Mouse (Mus musculus): Measurements from ENCODE around the gene Plscr1.

The Plscr1 gene

DNA sequence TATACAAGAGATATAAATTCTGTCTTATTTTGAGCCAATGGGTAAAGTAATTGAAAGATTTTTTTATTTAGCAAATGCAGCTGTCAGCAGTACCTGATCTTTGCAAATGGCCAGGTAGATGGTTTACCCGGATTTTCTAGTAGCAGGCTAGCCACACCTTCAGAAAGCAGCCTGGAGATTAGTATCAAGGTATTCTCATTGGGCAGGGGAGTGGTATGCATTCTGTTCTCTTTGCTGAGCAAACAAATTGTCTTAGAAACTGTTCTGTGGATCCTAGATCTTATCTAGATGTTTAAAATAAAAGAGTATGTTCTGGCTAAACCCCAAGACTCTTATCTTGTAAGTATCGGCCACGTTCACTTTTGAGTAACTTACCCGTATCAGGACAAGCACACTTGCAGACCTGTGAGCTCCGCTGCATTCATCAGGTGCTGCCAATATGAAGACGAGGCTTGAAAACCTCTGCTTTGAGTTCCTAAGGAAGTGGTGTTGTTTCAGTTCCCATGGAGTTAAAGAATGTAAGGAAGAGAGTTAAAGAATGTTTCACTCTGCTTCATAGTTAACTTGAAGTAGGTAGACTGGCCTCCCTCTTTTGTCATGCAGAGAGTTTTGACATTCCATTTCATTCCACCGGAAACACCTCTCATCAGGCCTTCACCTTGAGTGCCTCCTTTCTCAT is 11.1 kb downstream of the Plscr1 start:
- no peak for DNase-seq (ENCODE audit: low spot score)

DNA sequence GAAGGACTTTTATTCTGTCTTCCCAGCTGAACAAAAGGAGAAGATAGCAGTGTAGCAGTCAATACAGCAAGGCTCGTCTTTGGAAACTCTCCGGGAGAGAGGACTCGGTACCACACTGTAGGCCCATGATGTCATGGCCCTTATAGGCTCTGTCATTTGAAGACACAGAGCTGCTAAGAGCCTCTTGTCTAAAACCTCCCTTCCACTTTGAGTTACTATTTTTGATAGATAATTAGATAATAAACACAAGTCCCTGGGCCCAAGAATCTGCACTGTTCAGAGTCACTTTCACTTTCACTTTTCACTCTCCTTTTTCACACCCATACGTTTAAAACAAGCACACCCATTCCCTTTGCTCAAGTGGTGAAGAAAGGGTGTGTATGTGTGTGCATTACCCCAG is 16.2 kb downstream of the Plscr1 start:
- DNase-seq (ENCODE audit: low spot score): peak; percentile 46

DNA sequence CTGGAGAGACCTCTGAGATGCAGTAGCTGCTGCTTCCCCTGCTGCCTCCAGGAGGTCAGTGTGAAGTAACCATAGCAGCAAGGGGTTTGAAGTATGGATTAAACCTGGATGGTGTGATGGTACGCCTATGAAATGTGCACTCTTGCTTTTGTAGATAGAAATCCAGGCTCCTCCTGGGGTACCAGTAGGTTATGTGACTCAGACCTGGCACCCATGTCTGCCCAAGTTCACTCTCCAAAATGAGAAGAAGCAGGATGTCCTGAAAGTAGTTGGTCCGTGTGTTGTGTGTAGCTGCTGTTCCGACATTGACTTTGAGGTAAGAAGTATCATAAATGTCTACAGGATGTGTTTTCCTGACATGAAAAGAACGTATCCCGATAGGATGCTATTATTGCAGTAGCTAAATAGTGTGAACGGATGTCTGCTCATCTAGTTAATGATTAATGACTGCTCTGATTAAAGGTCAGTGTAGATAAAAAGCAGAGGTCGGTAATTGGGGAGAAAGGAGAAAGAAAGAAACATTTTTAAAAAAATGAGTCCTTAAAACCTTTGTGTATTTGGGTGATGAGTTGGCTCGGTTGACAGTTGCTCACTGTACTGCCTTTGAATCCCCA is 17.1 kb downstream of the Plscr1 start:
- DNase-seq (ENCODE audit: low spot score): peak; percentile 27

DNA sequence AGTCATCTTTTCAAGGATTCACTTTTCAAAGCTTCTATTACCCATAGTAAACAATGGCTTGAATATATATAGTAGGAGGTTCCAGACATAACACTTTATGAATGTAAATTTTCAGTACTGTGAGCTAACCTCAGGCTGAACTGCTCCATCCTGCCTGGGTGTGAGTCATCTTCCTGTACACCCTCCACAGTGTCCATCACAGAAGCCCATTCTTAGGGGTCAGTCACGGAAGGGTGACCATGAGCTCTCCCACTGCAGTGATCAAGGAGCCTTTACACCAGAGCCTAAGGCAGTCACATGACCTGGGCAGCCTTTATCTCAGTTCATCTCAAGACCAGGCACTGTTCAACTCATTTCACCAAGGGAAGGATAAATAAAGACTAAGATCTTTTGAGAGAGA is 18.2 kb downstream of the Plscr1 start:
- no peak for DNase-seq (ENCODE audit: low spot score)

DNA sequence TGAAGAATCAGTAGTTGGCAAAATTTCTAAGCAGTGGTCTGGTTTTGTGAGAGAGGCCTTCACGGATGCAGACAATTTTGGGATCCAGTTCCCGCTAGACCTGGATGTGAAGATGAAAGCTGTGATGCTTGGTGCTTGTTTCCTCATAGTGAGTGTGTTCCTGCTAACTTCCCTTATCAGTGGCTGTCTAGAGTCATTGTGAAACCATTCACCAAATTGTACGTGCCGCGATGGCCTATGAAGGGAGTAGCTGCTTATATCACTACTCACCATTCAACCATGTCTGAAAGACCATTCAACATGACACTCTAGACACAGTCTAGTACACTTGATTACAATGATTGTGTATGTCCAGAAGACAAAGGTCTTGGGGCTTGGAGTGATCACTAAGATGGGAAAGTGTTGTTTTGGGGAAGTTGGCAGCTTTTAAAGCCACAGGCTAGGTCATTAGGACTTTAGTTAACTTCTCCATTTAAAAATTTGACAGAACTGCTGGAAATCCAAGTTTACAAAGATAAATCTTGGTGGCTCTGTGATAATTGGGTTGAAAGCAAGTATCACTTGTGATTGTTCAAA is 20.4 kb downstream of the Plscr1 start:
- DNase-seq (ENCODE audit: low spot score): no peak

DNA sequence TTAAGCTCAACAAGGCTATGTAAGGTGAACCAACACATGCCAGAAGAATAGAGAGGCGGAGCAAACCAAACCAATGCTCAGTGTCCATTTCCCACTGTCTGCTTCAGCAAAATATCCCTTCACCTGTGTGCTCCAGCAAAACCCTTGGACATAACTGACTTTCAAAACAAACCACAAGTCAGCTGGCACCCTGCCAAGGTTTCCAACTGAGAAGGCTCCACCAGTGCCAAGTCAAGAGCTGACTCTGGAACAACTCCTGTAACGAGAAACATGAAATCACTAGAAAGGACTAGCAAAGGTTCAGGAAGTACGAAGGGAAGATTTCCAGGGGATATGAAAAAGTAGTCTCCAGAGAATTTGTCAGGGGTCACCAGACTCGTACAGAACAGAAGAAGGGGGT is 21.4 kb downstream of the Plscr1 start:
- DNase-seq (ENCODE audit: low spot score): peak; percentile 39

DNA sequence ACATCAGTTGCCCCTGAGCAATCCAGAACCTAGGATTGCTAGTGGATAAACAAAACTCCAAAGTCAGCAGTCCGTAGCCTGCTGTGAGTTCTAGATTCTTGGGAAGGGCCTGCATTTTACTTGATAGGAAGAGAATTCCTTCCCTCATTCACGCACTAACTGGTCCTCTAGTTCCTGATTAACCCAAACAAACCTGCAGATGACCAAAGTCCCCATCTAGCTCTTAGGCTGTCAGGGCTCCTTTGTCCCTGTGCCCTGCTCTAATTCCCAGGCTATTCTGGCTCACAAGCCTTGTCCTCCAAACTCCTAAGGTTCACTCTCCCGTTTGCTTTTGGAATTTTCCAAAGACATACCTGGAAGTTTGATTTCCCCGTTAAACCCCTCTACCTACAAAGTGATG is 23.1 kb downstream of the Plscr1 start:
- DNase-seq (ENCODE audit: low spot score): no peak

DNA sequence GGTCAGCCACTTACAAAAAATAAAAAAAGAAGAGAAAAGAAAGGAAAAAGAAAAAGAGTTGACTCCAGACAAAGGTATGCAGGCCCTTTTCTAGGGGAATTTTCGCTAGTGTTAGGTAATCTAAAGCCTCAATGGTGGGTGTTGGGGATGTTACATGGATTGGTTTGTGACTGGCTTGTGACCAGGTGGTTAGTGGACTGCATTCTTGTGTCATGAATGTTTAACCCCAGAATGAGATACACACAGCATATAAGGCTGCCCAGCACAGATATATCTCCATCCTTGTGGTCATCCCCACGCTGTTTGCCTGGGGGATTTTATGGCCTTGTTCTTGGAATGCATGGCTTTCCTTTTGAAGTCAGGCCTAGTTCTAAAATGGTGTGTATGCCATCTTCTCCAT is 23.7 kb downstream of the Plscr1 start:
- DNase-seq (ENCODE audit: low spot score): no peak

DNA sequence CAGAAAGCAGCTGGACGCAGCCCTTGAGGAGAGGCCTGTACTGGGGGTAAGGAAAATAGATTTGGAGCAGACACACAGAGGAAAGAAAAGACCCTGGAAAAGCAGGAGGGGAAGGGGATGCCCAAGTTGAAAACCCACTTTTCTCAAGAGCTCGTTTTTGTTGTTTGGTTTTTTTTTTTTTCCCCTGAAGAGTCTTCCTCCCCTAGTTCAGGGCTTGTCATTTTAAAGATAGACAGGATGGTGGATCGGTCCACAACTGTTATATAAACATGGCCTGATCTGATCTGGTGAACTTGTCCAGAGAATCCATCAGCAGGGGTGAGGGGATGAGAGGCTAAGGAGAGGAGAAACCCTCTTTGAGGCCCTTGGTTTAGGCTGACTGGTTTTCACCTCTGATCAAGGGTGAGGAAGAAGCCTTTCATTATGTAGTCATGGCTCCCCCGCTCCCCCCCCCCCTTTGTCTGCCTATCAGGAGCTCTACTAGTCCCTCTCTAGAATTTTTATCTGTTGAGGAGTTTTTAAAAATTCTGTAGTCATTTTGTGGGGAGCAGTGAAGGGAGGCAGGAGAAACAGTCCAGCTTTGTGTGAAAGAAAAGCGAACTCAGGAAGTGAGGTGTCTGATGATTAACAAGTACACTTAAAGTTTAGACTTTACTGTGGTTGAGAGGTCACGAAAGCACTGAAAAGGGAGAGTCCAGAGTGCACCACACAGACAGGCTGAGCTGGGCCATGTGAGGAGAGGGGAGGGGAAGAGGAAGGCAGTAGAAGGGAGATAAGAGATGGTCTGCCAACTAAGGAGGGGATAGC is 24.6 kb downstream of the Plscr1 start:
- no peak for DNase-seq (ENCODE audit: low spot score)

DNA sequence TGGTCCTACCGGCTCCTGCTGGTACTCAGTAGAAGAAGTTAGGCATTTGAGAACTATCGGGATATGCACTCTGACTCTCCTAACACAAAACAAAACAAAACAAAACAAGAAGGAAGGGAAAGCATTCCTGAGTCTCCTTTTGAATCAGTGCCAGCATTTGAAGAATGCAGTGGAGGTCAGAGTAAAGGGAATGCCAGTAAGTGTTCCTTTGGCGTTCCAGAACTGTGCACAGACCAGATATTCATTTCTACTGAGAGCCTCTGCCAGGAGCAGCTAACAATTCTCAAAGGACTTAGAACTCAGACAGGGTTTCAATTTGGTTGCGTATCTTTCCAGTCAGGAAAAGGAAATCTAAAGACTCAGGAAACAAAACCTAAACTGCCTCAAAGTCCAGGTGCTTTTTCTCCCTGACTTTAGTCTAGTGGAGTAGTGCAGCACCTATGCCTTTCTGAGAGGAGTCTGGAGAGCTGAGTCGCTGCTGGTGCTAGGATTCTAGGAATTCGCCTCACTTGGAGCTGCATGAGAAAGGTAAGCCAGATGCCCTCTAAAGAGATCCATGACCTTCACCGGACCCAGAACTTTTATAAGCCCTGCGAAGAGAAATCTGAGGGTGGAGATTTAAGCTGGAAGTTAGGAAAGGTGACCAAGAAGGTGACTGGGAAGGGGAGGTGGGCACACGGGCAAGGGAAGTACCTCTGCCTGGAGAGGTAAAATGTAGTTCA is 26.1 kb downstream of the Plscr1 start, which contains the start of gene Plscr2:
TSS of gene Plscr2 (plus strand) at position 117 of the 722 bp plus-strand sequence.
- no peak for DNase-seq (ENCODE audit: low spot score)

DNA sequence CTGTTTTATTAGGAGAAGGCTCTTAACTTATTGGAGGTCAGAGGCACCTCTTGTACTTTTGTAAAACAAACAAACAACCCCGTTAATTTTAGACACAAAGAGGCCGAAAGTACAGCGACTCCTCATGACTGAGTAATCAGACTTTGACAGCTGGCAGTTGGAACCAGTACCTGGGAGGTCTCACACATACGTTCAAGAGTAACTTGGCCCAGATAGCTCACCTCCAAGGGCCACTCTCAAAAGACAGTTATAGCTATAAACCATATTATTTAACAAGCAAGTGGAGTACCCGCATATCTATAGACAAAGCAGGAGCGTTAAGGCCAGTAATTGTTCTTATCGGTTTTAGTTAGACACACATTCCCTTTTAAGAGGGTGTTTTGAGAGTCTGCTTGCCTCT is 26.8 kb downstream of the Plscr1 start:
- no peak for DNase-seq (ENCODE audit: low spot score)

DNA sequence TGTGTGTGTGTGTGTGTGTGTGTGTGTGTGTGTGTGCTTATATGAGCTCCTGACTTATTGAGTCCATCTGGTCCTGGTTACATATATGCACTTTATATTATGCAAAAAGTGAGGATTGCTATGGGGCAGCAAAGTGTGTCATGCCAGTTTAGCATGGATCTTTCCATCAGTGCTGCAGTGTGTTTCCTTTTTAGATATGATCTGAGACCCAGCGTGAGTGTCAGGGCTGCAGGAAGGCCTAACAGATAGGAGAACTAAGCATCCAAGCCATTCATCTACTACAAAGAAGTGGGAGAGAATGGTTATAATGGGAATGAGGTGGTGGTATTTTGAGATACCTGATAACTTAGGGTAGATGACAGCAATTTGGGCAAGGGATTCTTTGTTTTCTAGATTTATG is 30.5 kb downstream of the Plscr1 start:
- no peak for DNase-seq (ENCODE audit: low spot score)

DNA sequence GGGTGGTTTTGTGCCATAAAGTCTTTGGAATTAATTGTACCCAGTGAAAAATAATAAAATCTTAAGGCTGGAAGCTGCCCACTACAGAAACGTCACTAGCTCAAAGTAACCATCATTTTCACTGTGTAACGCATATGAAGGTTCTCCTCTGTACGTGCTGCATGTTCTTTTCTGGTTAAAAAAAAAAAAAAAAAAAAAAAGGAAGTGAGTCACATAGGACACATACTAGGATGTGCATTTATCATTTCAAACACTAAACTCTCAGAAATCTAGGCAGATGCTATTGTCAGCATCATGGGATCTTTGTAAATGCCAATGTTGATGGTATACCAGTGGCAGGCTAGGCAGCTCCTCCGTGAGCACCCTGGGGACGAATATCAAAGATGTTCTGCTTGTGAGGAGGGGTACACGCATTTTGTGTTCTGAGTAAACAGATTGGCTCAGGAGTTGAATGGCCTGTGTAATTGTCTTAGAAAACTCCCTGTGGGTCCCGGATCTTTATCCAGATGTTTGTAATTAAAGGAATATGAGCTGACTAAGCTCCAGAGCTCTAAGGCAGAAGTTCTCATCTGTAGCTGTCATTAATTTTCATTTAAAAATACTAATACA is 33.1 kb downstream of the Plscr1 start:
- DNase-seq (ENCODE audit: low spot score): peak; percentile 38

DNA sequence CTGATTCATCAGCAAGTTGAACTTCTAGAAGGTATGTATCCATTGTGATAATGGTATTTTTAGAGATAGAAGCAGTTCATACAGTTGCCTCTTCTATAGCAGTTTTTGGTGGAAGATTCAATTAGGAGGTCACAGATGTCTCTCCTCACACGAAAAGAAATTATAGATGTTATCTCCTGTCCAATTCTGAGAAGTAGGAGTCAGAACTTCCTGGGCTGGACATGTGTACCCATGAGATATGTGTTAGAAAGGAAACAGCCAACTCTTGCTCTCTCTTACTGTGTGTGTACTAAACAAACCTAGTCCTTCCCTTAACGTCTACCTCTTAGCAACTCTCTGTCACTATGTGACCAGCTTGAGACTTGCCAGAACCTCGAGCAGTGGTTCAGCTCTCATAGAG is 40.1 kb downstream of the Plscr1 start:
- peak; percentile 21 for DNase-seq (ENCODE audit: low spot score)

DNA sequence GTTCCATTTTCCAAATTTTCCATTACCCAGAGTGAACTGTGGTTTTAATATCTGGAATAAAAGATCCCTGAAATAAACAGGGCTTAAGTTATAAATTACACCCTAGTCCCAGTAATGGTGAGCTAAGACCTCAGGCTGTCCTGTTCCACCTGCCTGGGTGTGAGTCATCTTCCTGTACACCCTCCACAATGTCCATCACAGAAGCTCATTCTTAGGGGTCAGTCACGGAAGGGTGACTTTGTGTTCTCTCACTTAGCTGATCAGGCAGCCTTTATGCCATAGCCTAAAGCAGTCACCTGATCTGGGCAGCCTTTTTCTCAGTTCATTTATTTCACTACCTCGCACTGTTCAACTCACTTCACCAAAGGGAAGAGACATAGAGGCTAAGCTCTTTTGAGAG is 42.6 kb downstream of the Plscr1 start:
- DNase-seq (ENCODE audit: low spot score): no peak

DNA sequence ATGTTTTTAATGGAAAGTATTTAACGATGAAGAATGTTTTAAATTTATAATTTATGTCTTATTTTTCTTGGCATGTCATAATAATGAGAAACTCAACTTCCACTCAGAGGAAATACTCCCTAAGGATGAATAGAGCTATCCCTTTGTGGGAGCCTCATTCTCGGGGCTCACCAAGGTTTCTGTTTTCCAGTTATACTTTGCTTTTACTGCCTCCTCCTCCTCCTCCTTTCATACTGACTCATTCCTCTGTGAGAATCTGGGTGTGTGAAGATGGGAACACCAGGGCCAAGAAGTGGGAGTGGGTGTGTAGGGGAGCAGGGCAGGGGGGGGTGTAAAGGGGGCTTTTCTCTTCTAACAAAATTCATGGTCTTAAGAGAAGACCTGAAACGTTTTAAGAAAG is 43.4 kb downstream of the Plscr1 start:
- no peak for DNase-seq (ENCODE audit: low spot score)

DNA sequence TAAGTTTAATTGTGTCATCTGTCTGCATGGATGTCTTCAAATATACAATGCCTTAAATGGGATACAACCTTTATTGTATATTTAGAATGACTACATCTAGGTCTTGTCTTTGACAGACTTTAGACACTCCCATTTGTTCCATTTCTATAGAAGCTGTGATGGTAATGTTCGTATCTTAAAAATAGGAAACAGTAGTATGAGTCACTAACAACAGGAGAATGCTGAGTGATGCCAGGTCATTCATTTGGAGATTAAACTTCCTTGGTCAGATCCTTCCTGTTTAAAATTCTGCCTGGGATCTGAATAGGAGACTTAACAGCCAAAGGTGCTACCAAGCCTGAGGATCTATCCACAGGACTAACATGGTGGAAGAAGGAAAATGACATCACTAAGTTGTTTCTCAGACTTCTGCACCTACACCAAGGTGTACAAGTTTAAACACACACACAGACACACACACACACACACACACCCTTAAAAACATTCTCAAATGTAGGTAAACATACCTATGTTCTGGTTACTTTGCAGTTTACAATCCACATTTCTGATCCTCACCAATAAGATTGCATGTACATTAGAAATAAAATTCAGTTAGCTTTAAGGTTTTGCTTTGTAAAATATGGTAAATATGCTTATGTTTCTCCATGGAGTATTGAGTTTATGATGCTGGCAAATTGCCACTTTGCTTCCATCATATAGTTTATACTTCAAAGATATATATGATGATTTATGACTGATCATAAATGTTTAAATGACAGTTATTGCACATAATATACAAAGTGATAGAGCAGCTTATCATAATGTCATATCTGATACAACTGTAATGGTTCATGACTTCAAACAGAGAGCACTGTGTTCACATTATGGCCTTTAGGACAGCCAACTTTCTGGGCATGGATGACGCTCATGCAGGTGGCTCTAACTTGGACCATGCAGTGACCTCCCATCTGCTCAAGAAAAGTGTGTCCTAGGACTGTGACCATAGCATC is 44.3 kb downstream of the Plscr1 start:
- no peak for DNase-seq (ENCODE audit: low spot score)

DNA sequence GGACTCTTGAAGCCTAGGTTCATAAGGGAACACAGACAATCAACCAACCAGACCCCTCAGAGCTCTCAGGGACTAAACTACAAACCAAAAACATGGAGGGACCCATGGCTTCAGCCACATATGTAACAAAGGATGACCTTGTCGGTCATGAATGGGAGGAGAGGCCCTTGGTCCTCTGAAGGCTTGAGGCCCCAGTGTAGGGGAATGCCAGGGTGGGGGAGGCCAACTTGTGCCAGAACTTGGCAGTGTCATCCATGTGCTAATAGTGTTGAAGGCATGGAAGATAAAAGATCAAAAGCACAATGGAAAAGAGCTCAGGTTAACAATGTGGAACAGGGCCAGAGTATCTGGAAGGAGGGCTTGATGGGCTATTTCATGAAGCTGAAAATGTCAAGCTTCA is 48.7 kb downstream of the Plscr1 start:
- no peak for DNase-seq (ENCODE audit: low spot score)

DNA sequence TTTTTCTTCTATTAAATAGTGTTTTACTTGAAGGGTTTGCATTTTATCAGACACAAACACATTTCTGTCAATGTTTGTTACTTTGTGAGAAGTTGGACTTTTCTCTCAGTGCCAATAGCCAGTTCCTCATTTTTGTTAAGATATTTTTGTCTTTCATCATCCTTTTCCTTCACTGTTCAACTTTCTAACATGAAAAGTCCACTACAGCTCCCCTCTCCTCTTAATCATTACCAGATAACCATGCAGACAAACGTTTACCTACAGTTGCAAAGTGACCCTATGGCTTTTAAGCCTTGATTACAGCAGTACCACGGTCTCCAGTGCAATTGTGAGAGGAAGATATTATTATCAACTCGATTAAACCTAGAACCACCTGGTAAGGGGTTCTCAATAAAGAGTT is 51.7 kb downstream of the Plscr1 start:
- DNase-seq (ENCODE audit: low spot score): no peak

DNA sequence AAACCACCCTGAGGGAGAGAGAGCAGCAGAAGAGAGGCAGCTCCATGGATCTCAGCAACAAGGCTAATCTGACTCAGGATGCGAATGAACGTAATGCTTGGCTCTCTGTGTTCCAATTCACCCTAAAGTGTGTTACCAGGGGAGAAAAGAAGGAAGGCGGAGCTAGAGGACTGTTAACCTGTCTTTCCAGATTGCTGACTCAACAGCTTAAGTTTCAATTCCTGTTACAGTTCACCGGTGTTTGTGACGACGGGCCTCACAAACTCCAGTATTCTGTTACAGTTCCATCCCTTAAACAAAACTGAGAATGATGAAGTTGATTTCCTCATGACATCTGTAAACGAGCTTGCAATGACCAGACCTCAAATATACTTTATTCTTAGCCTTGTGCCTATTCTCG is 55.5 kb downstream of the Plscr1 start:
- DNase-seq (ENCODE audit: low spot score): no peak
